8 mouse cellular contexts compared by ENCODE assay signal in genomic region chr4:57915216-57915965, GRCm38 (mm10). TPM values are rescaled to one million over a fixed set of nuclear protein-coding genes. Genes with fewer than 3 reads are reported as not detected.
A peak's percentile ranks its signal among the peaks of the same experiment; 100 is the strongest.
DNase-seq lines count a peak whose midpoint lies in the region; ATAC-seq and TF ChIP-seq lines count a peak whose summit lies in the region.

No protein-coding gene starts in this region.

- H3K27me3 ChIP-seq in midbrain, embryonic 10.5 days (ENCODE audit: low read depth, poor library complexity, severe bottlenecking): peaks cover 29% of the 10 kb centered on the region
- H3K27me3 ChIP-seq in midbrain, embryonic 13.5 days: 0 out of 2 replicates have a peak, but pooled peaks cover 6% of the 10 kb centered on the region
- no peaks in the 10 kb centered on the region for H3K27me3 ChIP-seq in intestine, embryonic 15.5 days (replicated peaks)
- peaks cover 4% of the 10 kb centered on the region for H3K27me3 ChIP-seq in liver, embryonic 11.5 days (replicated peaks; ENCODE audit: control insufficient read depth, insufficient read depth, low read length)

- WGBS in midbrain, embryonic 10.5 days: 44% methylated on average over 17 of the region's 17 CpGs
- WGBS in midbrain, embryonic 13.5 days: 48% methylated on average over 17 of the region's 17 CpGs
- WGBS in intestine, embryonic 15.5 days: 24% methylated on average over 17 of the region's 17 CpGs
- WGBS in liver, embryonic 11.5 days: 35% methylated on average over 17 of the region's 17 CpGs

- peak overlapping the region; percentile 46; the same call in 1 of the 2 replicates for H3K27ac ChIP-seq in midbrain, embryonic 10.5 days (replicated peaks)
- H3K27ac ChIP-seq in midbrain, embryonic 13.5 days: no peak overlapping the region
- no peak overlapping the region for H3K27ac ChIP-seq in gastrocnemius, adult 2 months
- peak overlapping the region; percentile 91 for H3K27ac ChIP-seq in intestine, embryonic 15.5 days
- no peak overlapping the region for H3K27ac ChIP-seq in liver, embryonic 11.5 days (ENCODE audit: low read depth, low read length)

- TF ChIP-seq CTCF in brain, embryonic 14.5 days (IDR thresholded peaks at IDR 0.05; ENCODE audit: borderline replicate concordance, extremely low read depth, insufficient read depth, insufficient read length): no peak
- TF ChIP-seq CTCF in gastrocnemius, adult 2 months (IDR thresholded peaks at IDR 0.05): no peak

- no peaks in the 10 kb centered on the region for H3K36me3 ChIP-seq in midbrain, embryonic 10.5 days
- no peaks in the 10 kb centered on the region for H3K36me3 ChIP-seq in midbrain, embryonic 13.5 days
- H3K36me3 ChIP-seq in intestine, embryonic 15.5 days: no peaks in the 10 kb centered on the region
- no peaks in the 10 kb centered on the region for H3K36me3 ChIP-seq in liver, embryonic 11.5 days (ENCODE audit: control insufficient read depth, insufficient read depth, low read length)

- peak overlapping the region; percentile 20 for H3K4me3 ChIP-seq in midbrain, embryonic 10.5 days
- no peak overlapping the region for H3K4me3 ChIP-seq in midbrain, embryonic 13.5 days (replicated peaks)
- peak overlapping the region; percentile 52 for H3K4me3 ChIP-seq in gastrocnemius, adult 2 months
- H3K4me3 ChIP-seq in intestine, embryonic 15.5 days (replicated peaks): peak overlapping the region; percentile 41
- peak overlapping the region; percentile 23 for H3K4me3 ChIP-seq in liver, embryonic 11.5 days (ENCODE audit: low read depth, low read length)

- H3K9ac ChIP-seq in midbrain, embryonic 13.5 days (replicated peaks): no peak overlapping the region
- H3K9ac ChIP-seq in intestine, embryonic 15.5 days: peak overlapping the region; percentile 54
- no peak overlapping the region for H3K9ac ChIP-seq in liver, embryonic 11.5 days (ENCODE audit: low read depth, low read length)

- no peak overlapping the region for H3K4me2 ChIP-seq in midbrain, embryonic 13.5 days (replicated peaks)
- peak overlapping the region; percentile 51 for H3K4me2 ChIP-seq in intestine, embryonic 15.5 days (replicated peaks)
- peak overlapping the region; percentile 55 for H3K4me2 ChIP-seq in liver, embryonic 11.5 days

- intact Hi-C loops in gastrocnemius, adult 2 months (cut with DNase I): no loop called here

- no peak for ATAC-seq in midbrain, embryonic 13.5 days
- peak; percentile 45 for ATAC-seq in intestine, embryonic 15.5 days
- no peak for ATAC-seq in liver, embryonic 11.5 days (replicated peaks; ENCODE audit: low FRiP score)

- peaks cover 25% of the 10 kb centered on the region for H3K4me1 ChIP-seq in midbrain, embryonic 10.5 days
- peaks cover 7% of the 10 kb centered on the region for H3K4me1 ChIP-seq in midbrain, embryonic 13.5 days (replicated peaks)
- peaks cover 8% of the 10 kb centered on the region for H3K4me1 ChIP-seq in intestine, embryonic 15.5 days (replicated peaks)
- H3K4me1 ChIP-seq in liver, embryonic 11.5 days (replicated peaks; ENCODE audit: control insufficient read depth, insufficient read depth, low read length): peaks cover 3% of the 10 kb centered on the region; the same call in 1 of the 2 replicates

- DNase-seq in midbrain, embryonic 10.5 days (ENCODE audit: low spot score): no peak
- peak; percentile 41 for DNase-seq in brain, embryonic 14.5 days (ENCODE audit: low read depth)
- peak; percentile 64 for DNase-seq in gastrocnemius, adult 2 months
- no peak for DNase-seq in liver, embryonic 11.5 days (ENCODE audit: low spot score)
- peak; percentile 30 for DNase-seq in skeletal muscle tissue, adult 2 months (ENCODE audit: low read depth, low spot score)
- DNase-seq in yolk sac, embryonic 10.5 days (ENCODE audit: low spot score): no peak

- no peaks in the 10 kb centered on the region for H3K9me3 ChIP-seq in midbrain, embryonic 10.5 days (replicated peaks)
- no peaks in the 10 kb centered on the region for H3K9me3 ChIP-seq in midbrain, embryonic 13.5 days
- H3K9me3 ChIP-seq in intestine, embryonic 15.5 days: no peaks in the 10 kb centered on the region
- no peaks in the 10 kb centered on the region for H3K9me3 ChIP-seq in liver, embryonic 11.5 days (ENCODE audit: control insufficient read depth, low read length)

- no peak for TF ChIP-seq POLR2A in brain, embryonic 14.5 days (IDR thresholded peaks at IDR 0.05; ENCODE audit: borderline replicate concordance, extremely low read depth, insufficient read depth, insufficient read length, poor library complexity, severe bottlenecking)

RNA-seq across cellular contexts. Expression of gene D630039A03Rik, which starts 0.7 kb away (rescaled TPM):
- 0.07 and 0.10 TPM in 2 replicates for polyA plus RNA-seq in midbrain, embryonic 10.5 days (2016; fragmentation: Nextera tagmentation; extraction: Ambion mirVana)
- polyA plus RNA-seq in midbrain, embryonic 13.5 days (2015; fragmentation: Nextera tagmentation; extraction: Ambion mirVana): not detected in 2 replicates
- polyA plus RNA-seq in brain, embryonic 14.5 days (2012; rRNA removed): 0.04 and 0.05 TPM in 2 replicates
- under 1 TPM in 1 of 2 experiments, not detected in 1; 0.28 TPM for total RNA-seq in gastrocnemius, adult 2 months (2021)
- 10.9 and 11.2 TPM in 2 replicates for polyA plus RNA-seq in intestine, embryonic 15.5 days (2015; fragmentation: Nextera tagmentation; extraction: Ambion mirVana)
- polyA plus RNA-seq in liver, embryonic 11.5 days (2014; fragmentation: Nextera tagmentation; extraction: Ambion mirVana): 0.36 and 0.48 TPM in 2 replicates

RNA-seq across cellular contexts. Expression of gene Txn1, which starts 40.8 kb away (rescaled TPM):
- 382 and 417 TPM in 2 replicates for polyA plus RNA-seq in midbrain, embryonic 10.5 days (2016; fragmentation: Nextera tagmentation; extraction: Ambion mirVana)
- polyA plus RNA-seq in midbrain, embryonic 13.5 days (2015; fragmentation: Nextera tagmentation; extraction: Ambion mirVana): 279 and 303 TPM in 2 replicates
- 157 and 205 TPM in 2 replicates for polyA plus RNA-seq in brain, embryonic 14.5 days (2012; rRNA removed)
- 10 to 100 TPM; 74.7 to 77.6 TPM for total RNA-seq in gastrocnemius, adult 2 months (2021)
- polyA plus RNA-seq in intestine, embryonic 15.5 days (2015; fragmentation: Nextera tagmentation; extraction: Ambion mirVana): 632 and 657 TPM in 2 replicates
- polyA plus RNA-seq in liver, embryonic 11.5 days (2014; fragmentation: Nextera tagmentation; extraction: Ambion mirVana): 367 and 381 TPM in 2 replicates

Comparison
In these comparisons a context has a peak if more than half of its experiments do, and no peak if none do; other contexts are left out.
1. H3K27ac ChIP-seq: peak in midbrain, embryonic 10.5 days (single experiment) and intestine, embryonic 15.5 days (single experiment); none in midbrain, embryonic 13.5 days (single experiment), gastrocnemius, adult 2 months (single experiment) and liver, embryonic 11.5 days (single experiment).
2. DNase-seq: peak in brain, embryonic 14.5 days (single experiment), gastrocnemius, adult 2 months (single experiment) and skeletal muscle tissue, adult 2 months (single experiment); none in midbrain, embryonic 10.5 days (single experiment), liver, embryonic 11.5 days (single experiment) and yolk sac, embryonic 10.5 days (single experiment).